Mouse (Mus musculus) forebrain, embryonic 11.5 days (tissue): ENCODE measurements around the gene 2310039H08Rik. TPM values are rescaled to one million over a fixed set of nuclear protein-coding genes. Genes with fewer than 3 reads are reported as not detected.

ENCODE experiments used
- polyA plus RNA-seq: library from polyadenylated mRNA; unstranded; fragments of >200 nt; fragmentation: Nextera tagmentation; extraction: Ambion mirVana; gene quantifications from 2 replicates; pipeline ENCODE4 v1.2.1, GENCODE M21; 2014

2310039H08Rik gene
- polyA plus RNA-seq, 1 experiment from 2014 or later, result 57.5 TPM

Other genes with a start within 250 kb of the 2310039H08Rik start
- 3.4 and 4.0 TPM in 2 replicates for gene Cul9, start 226.2 kb upstream of the 2310039H08Rik start, polyA plus RNA-seq
- gene Srf, start 216.5 kb upstream of the 2310039H08Rik start, polyA plus RNA-seq, result 5.0 and 5.2 TPM in 2 replicates
- 40.8 and 43.3 TPM in 2 replicates for gene Ptk7, start 143.1 kb upstream of the 2310039H08Rik start, polyA plus RNA-seq
- gene Klc4, start 126.6 kb upstream of the 2310039H08Rik start, polyA plus RNA-seq, result 34.9 and 35.8 TPM in 2 replicates
- gene Mrpl2, start 126.4 kb upstream of the 2310039H08Rik start, polyA plus RNA-seq, result 111 and 117 TPM in 2 replicates
- 34.4 and 34.9 TPM in 2 replicates for gene Cul7, start 122.3 kb upstream of the 2310039H08Rik start, polyA plus RNA-seq
- 61.0 and 64.1 TPM in 2 replicates for gene Rrp36, start 98.3 kb upstream of the 2310039H08Rik start, polyA plus RNA-seq
- 167 and 187 TPM in 2 replicates for gene Mea1, start 93.8 kb upstream of the 2310039H08Rik start, polyA plus RNA-seq
- gene Klhdc3, start 91.7 kb upstream of the 2310039H08Rik start, polyA plus RNA-seq, result 117 and 129 TPM in 2 replicates
- gene Ppp2r5d, start 67.5 kb upstream of the 2310039H08Rik start, polyA plus RNA-seq, result 140 TPM in 2 replicates
- gene Pex6, start 61.2 kb upstream of the 2310039H08Rik start, polyA plus RNA-seq, result 21.4 and 22.7 TPM in 2 replicates
- gene Gnmt, start 43.5 kb upstream of the 2310039H08Rik start, polyA plus RNA-seq, result 0.36 and 0.80 TPM in 2 replicates
- gene Cnpy3, start 20.4 kb upstream of the 2310039H08Rik start, polyA plus RNA-seq, result 61.2 and 61.8 TPM in 2 replicates
- gene Ptcra, start 8.9 kb upstream of the 2310039H08Rik start, polyA plus RNA-seq, result 0.35 and 0.44 TPM in 2 replicates
- 178 and 189 TPM in 2 replicates for gene Rpl7l1, start 10.0 kb downstream of the 2310039H08Rik start, polyA plus RNA-seq
- 6.8 and 7.2 TPM in 2 replicates for gene Bicral, start 85.8 kb downstream of the 2310039H08Rik start, polyA plus RNA-seq
- gene Tbcc, start 118.0 kb downstream of the 2310039H08Rik start, polyA plus RNA-seq, result 62.3 and 65.3 TPM in 2 replicates
- gene Prph2, start 137.8 kb downstream of the 2310039H08Rik start, polyA plus RNA-seq, result not detected in 2 replicates
- 20.4 and 21.2 TPM in 2 replicates for gene Ubr2, start 237.9 kb downstream of the 2310039H08Rik start, polyA plus RNA-seq